Mouse (Mus musculus): ENCODE measurements at regions not wholly inside any gene's neighbourhood (a gene's known extent, or its start where the extent isn't known, plus 50 kb on each side); places are given as distances from the start of the nearest gene placed in this dataset.

DNA sequence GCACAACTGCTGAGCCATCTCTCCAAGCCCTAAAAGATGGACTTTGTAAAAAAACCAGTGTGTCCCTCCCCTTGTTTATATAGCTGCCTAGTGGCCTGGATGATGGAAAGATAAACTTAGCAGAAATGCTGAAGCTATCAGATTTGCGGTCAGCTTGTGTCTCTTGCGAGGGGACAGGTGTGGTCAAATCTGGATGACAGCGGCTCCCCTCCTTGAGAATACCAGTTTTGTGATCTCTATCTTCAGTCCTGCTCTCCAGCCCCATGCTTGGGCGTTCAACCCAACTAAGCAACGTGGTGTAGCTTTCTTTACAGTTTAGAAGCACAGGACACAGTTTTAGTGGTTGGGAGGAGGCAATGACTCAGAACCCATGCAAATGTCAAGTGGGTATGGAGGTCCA is 274.7 kb downstream of the Hhipl2 start:
- H3K4me3 ChIP-seq (ENCODE audit: extremely low read depth, insufficient read depth, insufficient read length), result no peak overlapping the region
- H3K27me3 ChIP-seq (ENCODE audit: control insufficient read depth, insufficient read depth, low read length), result no peaks in the 10 kb centered on the region
- no peaks in the 10 kb centered on the region for H3K36me3 ChIP-seq (ENCODE audit: control insufficient read depth, insufficient read depth, low read length)
- DNase-seq (ENCODE audit: low read depth in 1 of 2, low spot score in 2 of 2), result no peak
- H3K27ac ChIP-seq (ENCODE audit: insufficient read depth, low read length), result no peak overlapping the region
- WGBS, result 82% methylated on average over 5 of the region's 5 CpGs
- no peaks in the 10 kb centered on the region for H3K4me1 ChIP-seq (ENCODE audit: control insufficient read depth, insufficient read depth, insufficient read length)
- no peak for TF ChIP-seq CTCF (IDR thresholded peaks at IDR 0.05; ENCODE audit: extremely low read depth, insufficient read depth, insufficient read length, insufficient replicate concordance)
- TF ChIP-seq POLR2A (IDR thresholded peaks at IDR 0.05; ENCODE audit: low read depth, low read length), result no peak

- peak in 1 of 2 experiments; percentile 13 for DNase-seq (ENCODE audit: low read depth in 1 of 2, low spot score in 2 of 2)
- whole genome bisulfite sequencing, result 79% methylated on average over 11 of the region's 11 CpGs
- Histone ChIP-seq H3K27me3 (ENCODE audit: control insufficient read depth, insufficient read depth, low read length) (no peaks in the 10 kb centered on the region), H3K4me3 (ENCODE audit: extremely low read depth, insufficient read depth, insufficient read length) (no peak overlapping the region), H3K4me1 (ENCODE audit: control insufficient read depth, insufficient read depth, insufficient read length) (no peaks in the 10 kb centered on the region), H3K36me3 (ENCODE audit: control insufficient read depth, insufficient read depth, low read length) (no peaks in the 10 kb centered on the region), H3K27ac (ENCODE audit: insufficient read depth, low read length) (no peak overlapping the region)
- TF ChIP-seq POLR2A (IDR thresholded peaks at IDR 0.05; ENCODE audit: low read depth, low read length) (no peak), CTCF (IDR thresholded peaks at IDR 0.05; ENCODE audit: extremely low read depth, insufficient read depth, insufficient read length, insufficient replicate concordance) (0 out of 2 replicates have a peak, but pooled peaks have one; percentile 26)
These were observed 281.3 kb downstream of the Hhipl2 start for GRCm38 (mm10) chr1:183699284-183699683.

GRCm38 (mm10) chr1:183702888-183703287 is 284.9 kb downstream of the Hhipl2 start:
- H3K4me3 ChIP-seq (ENCODE audit: extremely low read depth, insufficient read depth, insufficient read length), result no peak overlapping the region
- H3K27ac ChIP-seq (ENCODE audit: insufficient read depth, low read length), result no peak overlapping the region
- DNase-seq (ENCODE audit: low read depth in 1 of 2, low spot score in 2 of 2), result no peak
- no peaks in the 10 kb centered on the region for H3K4me1 ChIP-seq (ENCODE audit: control insufficient read depth, insufficient read depth, insufficient read length)
- WGBS, result 82% methylated on average over 2 of the region's 2 CpGs
- no peak for TF ChIP-seq POLR2A (IDR thresholded peaks at IDR 0.05; ENCODE audit: low read depth, low read length)
- no peak for TF ChIP-seq CTCF (IDR thresholded peaks at IDR 0.05; ENCODE audit: extremely low read depth, insufficient read depth, insufficient read length, insufficient replicate concordance)
- no peaks in the 10 kb centered on the region for H3K36me3 ChIP-seq (ENCODE audit: control insufficient read depth, insufficient read depth, low read length)
- H3K27me3 ChIP-seq (ENCODE audit: control insufficient read depth, insufficient read depth, low read length), result no peaks in the 10 kb centered on the region

DNA sequence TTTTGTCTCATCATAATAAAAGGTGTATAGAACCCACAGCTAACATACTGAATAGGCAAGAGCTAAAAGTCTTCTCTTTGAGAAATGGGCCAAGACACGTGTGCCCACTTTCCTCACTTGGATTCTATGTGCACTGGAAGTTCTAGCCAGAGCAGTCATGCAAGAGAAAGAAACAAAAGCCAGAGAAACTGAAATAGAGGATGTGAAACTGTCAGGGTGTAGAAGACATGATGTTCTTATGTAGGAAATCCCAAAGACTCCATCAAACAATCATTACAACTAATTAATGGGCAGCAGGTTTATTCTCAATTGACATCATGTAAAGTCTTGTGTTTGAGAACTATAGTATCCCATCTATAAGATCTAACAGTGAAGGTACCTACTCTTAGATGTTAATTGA is 294.9 kb downstream of the Hhipl2 start:
- 26% methylated on average over 1 of the region's 1 CpGs for WGBS
- TF ChIP-seq POLR2A (IDR thresholded peaks at IDR 0.05; ENCODE audit: low read depth, low read length) (no peak), CTCF (IDR thresholded peaks at IDR 0.05; ENCODE audit: extremely low read depth, insufficient read depth, insufficient read length, insufficient replicate concordance) (no peak)
- H3K27ac ChIP-seq (ENCODE audit: insufficient read depth, low read length), result no peak overlapping the region

DNA sequence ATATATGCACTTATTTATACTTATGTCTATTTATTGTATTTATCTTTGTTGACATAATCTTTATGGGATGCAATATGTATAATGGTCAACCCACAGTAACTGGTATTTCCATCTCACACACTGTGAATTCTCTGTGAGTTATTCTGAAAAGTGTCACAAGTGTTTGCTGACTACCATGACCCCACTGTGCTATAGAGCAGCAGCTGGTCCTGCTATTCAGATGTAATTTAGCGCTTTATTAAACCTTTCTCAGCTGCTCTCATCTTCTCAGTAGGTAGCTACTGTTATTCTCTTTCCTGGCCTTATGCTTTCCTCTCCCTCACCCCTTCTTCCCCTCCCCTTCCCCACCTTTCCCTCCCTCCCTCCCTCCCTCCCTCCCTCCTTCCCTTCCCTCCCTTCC is 296.0 kb upstream of the Dusp10 start:
- H3K27me3 ChIP-seq (ENCODE audit: control insufficient read depth, insufficient read depth, low read length), result no peaks in the 10 kb centered on the region
- H3K4me1 ChIP-seq (ENCODE audit: control insufficient read depth, insufficient read depth, insufficient read length), result no peaks in the 10 kb centered on the region
- 97% methylated on average over 1 of the region's 1 CpGs for WGBS
- no peak for DNase-seq (ENCODE audit: low read depth in 1 of 2, low spot score in 2 of 2)
- H3K27ac ChIP-seq (ENCODE audit: insufficient read depth, low read length), result no peak overlapping the region
- H3K4me3 ChIP-seq (ENCODE audit: extremely low read depth, insufficient read depth, insufficient read length), result no peak overlapping the region
- no peak for TF ChIP-seq POLR2A (IDR thresholded peaks at IDR 0.05; ENCODE audit: low read depth, low read length)
- TF ChIP-seq CTCF (IDR thresholded peaks at IDR 0.05; ENCODE audit: extremely low read depth, insufficient read depth, insufficient read length, insufficient replicate concordance), result no peak
- H3K36me3 ChIP-seq (ENCODE audit: control insufficient read depth, insufficient read depth, low read length), result no peaks in the 10 kb centered on the region

More for the DNA sequence above, 294.9 kb downstream of the Hhipl2 start:
- DNase-seq (ENCODE audit: low read depth in 1 of 2, low spot score in 2 of 2), result no peak
- no peak overlapping the region for H3K4me3 ChIP-seq (ENCODE audit: extremely low read depth, insufficient read depth, insufficient read length)
- H3K36me3 ChIP-seq (ENCODE audit: control insufficient read depth, insufficient read depth, low read length), result no peaks in the 10 kb centered on the region
- no peaks in the 10 kb centered on the region for H3K4me1 ChIP-seq (ENCODE audit: control insufficient read depth, insufficient read depth, insufficient read length)
- H3K27me3 ChIP-seq (ENCODE audit: control insufficient read depth, insufficient read depth, low read length), result no peaks in the 10 kb centered on the region

- 67% methylated on average over 2 of the region's 2 CpGs for WGBS
- Histone ChIP-seq H3K36me3 (ENCODE audit: control insufficient read depth, insufficient read depth, low read length) (no peaks in the 10 kb centered on the region), H3K27ac (ENCODE audit: insufficient read depth, low read length) (no peak overlapping the region), H3K4me1 (ENCODE audit: control insufficient read depth, insufficient read depth, insufficient read length) (no peaks in the 10 kb centered on the region), H3K27me3 (ENCODE audit: control insufficient read depth, insufficient read depth, low read length) (no peaks in the 10 kb centered on the region), H3K4me3 (ENCODE audit: extremely low read depth, insufficient read depth, insufficient read length) (no peak overlapping the region)
- DNase-seq (ENCODE audit: low read depth in 1 of 2, low spot score in 2 of 2), result no peak
- TF ChIP-seq CTCF (IDR thresholded peaks at IDR 0.05; ENCODE audit: extremely low read depth, insufficient read depth, insufficient read length, insufficient replicate concordance), result no peak
- no peak for TF ChIP-seq POLR2A (IDR thresholded peaks at IDR 0.05; ENCODE audit: low read depth, low read length)
These were observed 264.0 kb upstream of the Dusp10 start for GRCm38 (mm10) chr1:183749126-183749525.

GRCm38 (mm10) chr1:183754500-183754899 is 258.6 kb upstream of the Dusp10 start:
- H3K27me3 ChIP-seq (ENCODE audit: control insufficient read depth, insufficient read depth, low read length), result no peaks in the 10 kb centered on the region
- no peaks in the 10 kb centered on the region for H3K36me3 ChIP-seq (ENCODE audit: control insufficient read depth, insufficient read depth, low read length)
- TF ChIP-seq CTCF (IDR thresholded peaks at IDR 0.05; ENCODE audit: extremely low read depth, insufficient read depth, insufficient read length, insufficient replicate concordance) (no peak), POLR2A (IDR thresholded peaks at IDR 0.05; ENCODE audit: low read depth, low read length) (no peak)
- H3K4me3 ChIP-seq (ENCODE audit: extremely low read depth, insufficient read depth, insufficient read length), result no peak overlapping the region
- 90% methylated on average over 4 of the region's 4 CpGs for WGBS
- H3K27ac ChIP-seq (ENCODE audit: insufficient read depth, low read length), result no peak overlapping the region
- H3K4me1 ChIP-seq (ENCODE audit: control insufficient read depth, insufficient read depth, insufficient read length), result no peaks in the 10 kb centered on the region
- DNase-seq (ENCODE audit: low read depth in 1 of 2, low spot score in 2 of 2), result no peak
